Mouse (Mus musculus): ENCODE data around the gene Pigs. TPM values are rescaled to one million over a fixed set of nuclear protein-coding genes. Genes with fewer than 3 reads are reported as not detected.

Gene Pigs
- polyA plus RNA-seq, 1 experiment from 2014 or later, result 72.3 TPM

GRCm38 (mm10) chr11:78370389-78370788 is 42.2 kb downstream of the Pigs start:
- no peak overlapping the region for H3K27ac ChIP-seq (replicated peaks; ENCODE audit: low read depth, low read length)
- no peaks in the 10 kb centered on the region for H3K4me1 ChIP-seq (ENCODE audit: control insufficient read depth, insufficient read depth, low read length)
- DNase-seq (ENCODE audit: low spot score) (no peak), ATAC-seq (ENCODE audit: low read depth) (no peak)
- no peak overlapping the region for H3K4me2 ChIP-seq (ENCODE audit: low read depth, low read length)
- H3K4me3 ChIP-seq (ENCODE audit: low read depth, low read length), result no peak overlapping the region
- H3K36me3 ChIP-seq (ENCODE audit: control insufficient read depth, insufficient read depth, low read length), result no peaks in the 10 kb centered on the region
- 43% methylated on average over 1 of the region's 1 CpGs for WGBS
- no peaks in the 10 kb centered on the region for H3K27me3 ChIP-seq (replicated peaks; ENCODE audit: control insufficient read depth, insufficient read depth, low read length)
- H3K9ac ChIP-seq (ENCODE audit: low read depth, low read length), result no peak overlapping the region
- no peaks in the 10 kb centered on the region for H3K9me3 ChIP-seq (ENCODE audit: control insufficient read depth, low read length)

GRCm38 (mm10) chr11:78371711-78372110 is 43.5 kb downstream of the Pigs start:
- no peaks in the 10 kb centered on the region for H3K9me3 ChIP-seq (ENCODE audit: control insufficient read depth, low read length)
- no peak overlapping the region for H3K9ac ChIP-seq (ENCODE audit: low read depth, low read length)
- no peak overlapping the region for H3K27ac ChIP-seq (replicated peaks; ENCODE audit: low read depth, low read length)
- no peaks in the 10 kb centered on the region for H3K4me1 ChIP-seq (ENCODE audit: control insufficient read depth, insufficient read depth, low read length)
- no peaks in the 10 kb centered on the region for H3K27me3 ChIP-seq (replicated peaks; ENCODE audit: control insufficient read depth, insufficient read depth, low read length)
- H3K4me3 ChIP-seq (ENCODE audit: low read depth, low read length), result no peak overlapping the region
- ATAC-seq (ENCODE audit: low read depth) (no peak), DNase-seq (ENCODE audit: low spot score) (no peak)
- H3K4me2 ChIP-seq (ENCODE audit: low read depth, low read length), result no peak overlapping the region
- 93% methylated on average over 11 of the region's 11 CpGs for WGBS
- H3K36me3 ChIP-seq (ENCODE audit: control insufficient read depth, insufficient read depth, low read length), result no peaks in the 10 kb centered on the region

- Histone ChIP-seq H3K36me3 (ENCODE audit: control insufficient read depth, insufficient read depth, low read length) (no peaks in the 10 kb centered on the region), H3K9me3 (ENCODE audit: control insufficient read depth, low read length) (no peaks in the 10 kb centered on the region), H3K27ac (replicated peaks; ENCODE audit: low read depth, low read length) (no peak overlapping the region), H3K4me1 (ENCODE audit: control insufficient read depth, insufficient read depth, low read length) (no peaks in the 10 kb centered on the region), H3K9ac (ENCODE audit: low read depth, low read length) (no peak overlapping the region), H3K4me2 (ENCODE audit: low read depth, low read length) (no peak overlapping the region), H3K27me3 (replicated peaks; ENCODE audit: control insufficient read depth, insufficient read depth, low read length) (no peaks in the 10 kb centered on the region), H3K4me3 (ENCODE audit: low read depth, low read length) (no peak overlapping the region)
- WGBS, result 69% methylated on average over 3 of the region's 3 CpGs
- ATAC-seq (ENCODE audit: low read depth) (no peak), DNase-seq (ENCODE audit: low spot score) (no peak)
Observed at GRCm38 (mm10) chr11:78372166-78372565, 44.0 kb downstream of the Pigs start.

GRCm38 (mm10) chr11:78372610-78373009 is 44.4 kb downstream of the Pigs start:
- no peaks in the 10 kb centered on the region for H3K9me3 ChIP-seq (ENCODE audit: control insufficient read depth, low read length)
- ATAC-seq (ENCODE audit: low read depth), result no peak
- H3K4me2 ChIP-seq (ENCODE audit: low read depth, low read length), result no peak overlapping the region
- no peaks in the 10 kb centered on the region for H3K27me3 ChIP-seq (replicated peaks; ENCODE audit: control insufficient read depth, insufficient read depth, low read length)
- no peak for DNase-seq (ENCODE audit: low spot score)
- no peaks in the 10 kb centered on the region for H3K4me1 ChIP-seq (ENCODE audit: control insufficient read depth, insufficient read depth, low read length)
- no peak overlapping the region for H3K27ac ChIP-seq (replicated peaks; ENCODE audit: low read depth, low read length)
- H3K9ac ChIP-seq (ENCODE audit: low read depth, low read length), result no peak overlapping the region
- H3K36me3 ChIP-seq (ENCODE audit: control insufficient read depth, insufficient read depth, low read length), result no peaks in the 10 kb centered on the region
- 60% methylated on average over 7 of the region's 7 CpGs for WGBS
- no peak overlapping the region for H3K4me3 ChIP-seq (ENCODE audit: low read depth, low read length)

GRCm38 (mm10) chr11:78374147-78374546 is 45.9 kb downstream of the Pigs start:
- no peaks in the 10 kb centered on the region for H3K27me3 ChIP-seq (replicated peaks; ENCODE audit: control insufficient read depth, insufficient read depth, low read length)
- no peak overlapping the region for H3K27ac ChIP-seq (replicated peaks; ENCODE audit: low read depth, low read length)
- DNase-seq (ENCODE audit: low spot score) (no peak), ATAC-seq (ENCODE audit: low read depth) (peak; percentile 51; the same call in 1 of the 2 replicates)
- H3K36me3 ChIP-seq (ENCODE audit: control insufficient read depth, insufficient read depth, low read length), result no peaks in the 10 kb centered on the region
- H3K4me1 ChIP-seq (ENCODE audit: control insufficient read depth, insufficient read depth, low read length), result no peaks in the 10 kb centered on the region
- H3K9ac ChIP-seq (ENCODE audit: low read depth, low read length), result no peak overlapping the region
- no peaks in the 10 kb centered on the region for H3K9me3 ChIP-seq (ENCODE audit: control insufficient read depth, low read length)
- 57% methylated on average over 8 of the region's 8 CpGs for WGBS
- H3K4me2 ChIP-seq (ENCODE audit: low read depth, low read length), result no peak overlapping the region
- no peak overlapping the region for H3K4me3 ChIP-seq (ENCODE audit: low read depth, low read length)

GRCm38 (mm10) chr11:78377549-78378159 is 49.4 kb downstream of the Pigs start:
- no peaks in the 10 kb centered on the region for H3K36me3 ChIP-seq (ENCODE audit: control insufficient read depth, insufficient read depth, low read length)
- 37% methylated on average over 10 of the region's 12 CpGs for WGBS
- ATAC-seq (ENCODE audit: low read depth) (peak; percentile 62), DNase-seq (ENCODE audit: low spot score) (peak; percentile 43)
- H3K27ac ChIP-seq (replicated peaks; ENCODE audit: low read depth, low read length), result no peak overlapping the region
- H3K9me3 ChIP-seq (ENCODE audit: control insufficient read depth, low read length), result no peaks in the 10 kb centered on the region
- H3K4me2 ChIP-seq (ENCODE audit: low read depth, low read length), result no peak overlapping the region
- H3K9ac ChIP-seq (ENCODE audit: low read depth, low read length), result no peak overlapping the region
- no peaks in the 10 kb centered on the region for H3K27me3 ChIP-seq (replicated peaks; ENCODE audit: control insufficient read depth, insufficient read depth, low read length)
- peaks cover 5% of the 10 kb centered on the region; the same call in 1 of the 2 replicates for H3K4me1 ChIP-seq (ENCODE audit: control insufficient read depth, insufficient read depth, low read length)
- H3K4me3 ChIP-seq (ENCODE audit: low read depth, low read length), result no peak overlapping the region

- no peaks in the 10 kb centered on the region for H3K9me3 ChIP-seq (ENCODE audit: control insufficient read depth, low read length)
- 74% methylated on average over 4 of the region's 4 CpGs for WGBS
- peaks cover 5% of the 10 kb centered on the region; the same call in 1 of the 2 replicates for H3K4me1 ChIP-seq (ENCODE audit: control insufficient read depth, insufficient read depth, low read length)
- no peak overlapping the region for H3K4me2 ChIP-seq (ENCODE audit: low read depth, low read length)
- no peaks in the 10 kb centered on the region for H3K27me3 ChIP-seq (replicated peaks; ENCODE audit: control insufficient read depth, insufficient read depth, low read length)
- no peak overlapping the region for H3K9ac ChIP-seq (ENCODE audit: low read depth, low read length)
- DNase-seq (ENCODE audit: low spot score) (no peak), ATAC-seq (ENCODE audit: low read depth) (no peak)
- H3K4me3 ChIP-seq (ENCODE audit: low read depth, low read length), result no peak overlapping the region
- no peak overlapping the region for H3K27ac ChIP-seq (replicated peaks; ENCODE audit: low read depth, low read length)
- H3K36me3 ChIP-seq (ENCODE audit: control insufficient read depth, insufficient read depth, low read length), result no peaks in the 10 kb centered on the region
Observed at GRCm38 (mm10) chr11:78380351-78380750, 52.1 kb downstream of the Pigs start.

GRCm38 (mm10) chr11:78380996-78381395 is 52.8 kb downstream of the Pigs start:
- no peak overlapping the region for H3K4me3 ChIP-seq (ENCODE audit: low read depth, low read length)
- H3K27me3 ChIP-seq (replicated peaks; ENCODE audit: control insufficient read depth, insufficient read depth, low read length), result no peaks in the 10 kb centered on the region
- H3K4me2 ChIP-seq (ENCODE audit: low read depth, low read length), result no peak overlapping the region
- no peak overlapping the region for H3K27ac ChIP-seq (replicated peaks; ENCODE audit: low read depth, low read length)
- H3K4me1 ChIP-seq (ENCODE audit: control insufficient read depth, insufficient read depth, low read length), result peaks cover 5% of the 10 kb centered on the region; the same call in 1 of the 2 replicates
- H3K9me3 ChIP-seq (ENCODE audit: control insufficient read depth, low read length), result no peaks in the 10 kb centered on the region
- no peak overlapping the region for H3K9ac ChIP-seq (ENCODE audit: low read depth, low read length)
- no peaks in the 10 kb centered on the region for H3K36me3 ChIP-seq (ENCODE audit: control insufficient read depth, insufficient read depth, low read length)
- WGBS, result 74% methylated on average over 3 of the region's 3 CpGs
- no peak for DNase-seq (ENCODE audit: low spot score)
- no peak for ATAC-seq (ENCODE audit: low read depth)

GRCm38 (mm10) chr11:78382286-78382685 is 54.1 kb downstream of the Pigs start:
- Histone ChIP-seq H3K4me1 (ENCODE audit: control insufficient read depth, insufficient read depth, low read length) (peaks cover 5% of the 10 kb centered on the region; the same call in 1 of the 2 replicates), H3K27me3 (replicated peaks; ENCODE audit: control insufficient read depth, insufficient read depth, low read length) (no peaks in the 10 kb centered on the region), H3K36me3 (ENCODE audit: control insufficient read depth, insufficient read depth, low read length) (no peaks in the 10 kb centered on the region), H3K27ac (replicated peaks; ENCODE audit: low read depth, low read length) (no peak overlapping the region), H3K9ac (ENCODE audit: low read depth, low read length) (no peak overlapping the region), H3K4me3 (ENCODE audit: low read depth, low read length) (no peak overlapping the region), H3K4me2 (ENCODE audit: low read depth, low read length) (no peak overlapping the region), H3K9me3 (ENCODE audit: control insufficient read depth, low read length) (no peaks in the 10 kb centered on the region)
- ATAC-seq (ENCODE audit: low read depth) (no peak), DNase-seq (ENCODE audit: low spot score) (no peak)
- WGBS, result 73% methylated on average over 7 of the region's 7 CpGs
